Mouse (Mus musculus): ENCODE measurements around the gene Plau.

GRCm38 (mm10) chr14:20811236-20811635, 25.2 kb upstream of the Plau start:
- no peak for TF ChIP-seq CTCF (IDR thresholded peaks at IDR 0.05; ENCODE audit: borderline replicate concordance, extremely low read depth, insufficient read depth, insufficient read length)
- TF ChIP-seq POLR2A (IDR thresholded peaks at IDR 0.05; ENCODE audit: borderline replicate concordance, extremely low read depth, insufficient read depth, insufficient read length, poor library complexity, severe bottlenecking): no peak

Measured in brain, embryonic 14.5 days (tissue).